Mouse (Mus musculus): ENCODE data around the gene Tkt.

Tkt gene

GRCm38 (mm10) chr14:30585323-30585722 lies 37.2 kb downstream of the Tkt start:
- DNase-seq (ENCODE audit: low read depth): no peak

- peak; percentile 57 for DNase-seq (ENCODE audit: low read depth)
Observed at GRCm38 (mm10) chr14:30586780-30587461, 38.8 kb downstream of the Tkt start.

GRCm38 (mm10) chr14:30590041-30590645 lies 42.0 kb downstream of the Tkt start:
- DNase-seq (ENCODE audit: low read depth): peak; percentile 34

- no peak for DNase-seq (ENCODE audit: low read depth)
Observed at GRCm38 (mm10) chr14:30590918-30591317, 42.8 kb downstream of the Tkt start.

GRCm38 (mm10) chr14:30591417-30591816 lies 43.3 kb downstream of the Tkt start:
- peak; percentile 87 for DNase-seq (ENCODE audit: low read depth)

GRCm38 (mm10) chr14:30593279-30594091 lies 45.3 kb downstream of the Tkt start:
- DNase-seq (ENCODE audit: low read depth): peak; percentile 68

GRCm38 (mm10) chr14:30594092-30594695 lies 46.0 kb downstream of the Tkt start:
- peak; percentile 84 for DNase-seq (ENCODE audit: low read depth)

- DNase-seq (ENCODE audit: low read depth): no peak
Observed at GRCm38 (mm10) chr14:30595576-30596313, 47.6 kb downstream of the Tkt start.

- DNase-seq (ENCODE audit: low read depth): no peak
Observed at GRCm38 (mm10) chr14:30596407-30596806, 48.2 kb downstream of the Tkt start.

GRCm38 (mm10) chr14:30597142-30597541 lies 49.0 kb downstream of the Tkt start:
- DNase-seq (ENCODE audit: low read depth): no peak

- no peak for DNase-seq (ENCODE audit: low read depth)
Observed at GRCm38 (mm10) chr14:30606817-30607216, 58.7 kb downstream of the Tkt start.

- DNase-seq (ENCODE audit: low read depth): no peak
Observed at GRCm38 (mm10) chr14:30607696-30608095, 59.5 kb downstream of the Tkt start.

GRCm38 (mm10) chr14:30608176-30608575 lies 60.0 kb downstream of the Tkt start:
- DNase-seq (ENCODE audit: low read depth): no peak

- no peak for DNase-seq (ENCODE audit: low read depth)
Observed at GRCm38 (mm10) chr14:30609499-30609898, 61.3 kb downstream of the Tkt start.

GRCm38 (mm10) chr14:30610304-30610703 lies 62.1 kb downstream of the Tkt start:
- DNase-seq (ENCODE audit: low read depth): no peak

GRCm38 (mm10) chr14:30610940-30611339 lies 62.8 kb downstream of the Tkt start:
- DNase-seq (ENCODE audit: low read depth): no peak

- peak; percentile 73 for DNase-seq (ENCODE audit: low read depth)
Observed at GRCm38 (mm10) chr14:30612523-30612922, 64.4 kb downstream of the Tkt start.

- no peak for DNase-seq (ENCODE audit: low read depth)
Observed at GRCm38 (mm10) chr14:30612962-30613715, 65.0 kb downstream of the Tkt start.

- DNase-seq (ENCODE audit: low read depth): no peak
Observed at GRCm38 (mm10) chr14:30616751-30617150, 68.6 kb downstream of the Tkt start.

- peak; percentile 36 for DNase-seq (ENCODE audit: low read depth)
Observed at GRCm38 (mm10) chr14:30618746-30619275, 70.7 kb downstream of the Tkt start.

Data from NIH3T3 (cell line).